Mouse (Mus musculus) kidney, postnatal 0 days (tissue): ENCODE measurements around the gene Map2k3. TPM values are rescaled to one million over a fixed set of nuclear protein-coding genes. Genes with fewer than 3 reads are reported as not detected.
A peak's percentile ranks its signal among the peaks of the same experiment; 100 is the strongest.

Experiments used
- ATAC-seq: fragments of 200-750 bp; cut with Nextera tagmentation; replicated peaks from 2 replicates; pipeline ENCODE4 v1.8.0; 2017; ENCODE audit warnings: low read depth, moderate number of reproducible peaks, moderate TSS enrichment, moderate library complexity; ENCODE audit not compliant: low FRiP score
- DNase-seq: peaks from one replicate; pipeline ENCODE4 v3.0.0-alpha.2; 2016; ENCODE audit warnings: low spot score
- H3K27ac ChIP-seq: fragments of 300-500 bp; sonication (generic); 2 replicates; pipeline ENCODE4 v1.5.1; 2014; ENCODE audit warnings: mild to moderate bottlenecking
- H3K27me3 ChIP-seq: fragments of 300-500 bp; sonication (generic); 2 replicates; pipeline ENCODE4 v1.6.1; 2014; ENCODE audit warnings: low read length, mixed read lengths; ENCODE audit not compliant: insufficient read depth
- H3K36me3 ChIP-seq: fragments of 300-500 bp; sonication (generic); 2 replicates; pipeline ENCODE4 v1.6.1; 2014; ENCODE audit warnings: low read length, mixed read lengths; ENCODE audit not compliant: insufficient read depth
- H3K4me1 ChIP-seq: fragments of 300-500 bp; sonication (generic); replicated peaks from 2 replicates; pipeline ENCODE4 v1.6.1; 2014; ENCODE audit warnings: antibody characterized with exemption, low read length, mixed read lengths; ENCODE audit not compliant: insufficient read depth
- H3K4me2 ChIP-seq: fragments of 300-500 bp; sonication (generic); 2 replicates; pipeline ENCODE4 v1.6.1; 2014; ENCODE audit warnings: mild to moderate bottlenecking, low read length, moderate library complexity, mixed read lengths
- H3K4me3 ChIP-seq: fragments of 300-500 bp; sonication (generic); replicated peaks from 2 replicates; pipeline ENCODE4 v1.5.1; 2014; ENCODE audit warnings: low read depth, low read length
- H3K9ac ChIP-seq: fragments of 300-500 bp; sonication (generic); 2 replicates; pipeline ENCODE4 v1.6.1; 2014; ENCODE audit warnings: low read depth, low read length
- H3K9me3 ChIP-seq: fragments of 300-500 bp; sonication (generic); replicated peaks from 2 replicates; pipeline ENCODE4 v1.6.1; 2016; ENCODE audit warnings: low read length, inconsistent platforms, mixed read lengths
- CTCF ChIP-seq: IDR thresholded peaks from 2 replicates; pipeline ENCODE4 v1.5.1; 2016; ENCODE audit warnings: antibody characterized with exemption, low read depth, mild to moderate bottlenecking, moderate library complexity
- WGBS: fragments of 180-500 bp; shearing (Covaris S2); extraction: QIAGEN DNeasy Blood & Tissue Kit; methylation state at CpG from one replicate; pipeline ENCODE4 v1.1.7; 2014; 5-methylcytosine and 5-hydroxymethylcytosine counted together
- polyA plus RNA-seq: library from polyadenylated mRNA; unstranded; fragments of >200 nt; fragmentation: Nextera tagmentation; extraction: Ambion mirVana; gene quantifications from 2 replicates; pipeline ENCODE4 v1.2.1, GENCODE M21; 2015

Map2k3 gene
- polyA plus RNA-seq, 1 experiment from 2014 or later = 83.5 TPM

- Histone ChIP-seq H3K9me3 (no peaks in the 10 kb centered on the region), H3K27ac (no peak overlapping the region), H3K4me2 (no peak overlapping the region), H3K9ac (no peak overlapping the region), H3K4me1 (no peaks in the 10 kb centered on the region), H3K36me3 (no peaks in the 10 kb centered on the region), H3K4me3 (no peak overlapping the region), H3K27me3 (no peaks in the 10 kb centered on the region)
- no peak for TF ChIP-seq CTCF
- WGBS = 79% methylated on average over 2 of the region's 2 CpGs
- ATAC-seq (no peak), DNase-seq (no peak)
Measured at GRCm38 (mm10) chr11:60920021-60920420, 11.8 kb upstream of the Map2k3 start.

GRCm38 (mm10) chr11:60922195-60922594 lies 9.6 kb upstream of the Map2k3 start:
- Histone ChIP-seq H3K9me3 (no peaks in the 10 kb centered on the region), H3K4me1 (0 out of 2 replicates have a peak, but pooled peaks cover 6% of the 10 kb centered on the region), H3K9ac (no peak overlapping the region), H3K27me3 (no peaks in the 10 kb centered on the region), H3K4me3 (no peak overlapping the region), H3K4me2 (no peak overlapping the region), H3K36me3 (no peaks in the 10 kb centered on the region), H3K27ac (no peak overlapping the region)
- ATAC-seq (no peak), DNase-seq (no peak)
- no peak for TF ChIP-seq CTCF
- WGBS = 73% methylated on average over 1 of the region's 1 CpGs

- H3K4me1 ChIP-seq = peaks cover 6% of the 10 kb centered on the region; the same call in 1 of the 2 replicates
- H3K4me3 ChIP-seq = no peak overlapping the region
- TF ChIP-seq CTCF = no peak
Measured at GRCm38 (mm10) chr11:60922964-60923363, 8.9 kb upstream of the Map2k3 start.

GRCm38 (mm10) chr11:60924498-60924897 lies 7.3 kb upstream of the Map2k3 start:
- Histone ChIP-seq H3K27me3 (no peaks in the 10 kb centered on the region), H3K4me2 (no peak overlapping the region), H3K4me3 (no peak overlapping the region), H3K27ac (no peak overlapping the region), H3K4me1 (peaks cover 6% of the 10 kb centered on the region; the same call in 1 of the 2 replicates), H3K36me3 (no peaks in the 10 kb centered on the region), H3K9me3 (no peaks in the 10 kb centered on the region), H3K9ac (no peak overlapping the region)
- no peak for DNase-seq
- no peak for TF ChIP-seq CTCF
- no peak for ATAC-seq
- WGBS = 44% methylated on average over 6 of the region's 6 CpGs

More at GRCm38 (mm10) chr11:60922964-60923363, 8.9 kb upstream of the Map2k3 start:
- H3K9me3 ChIP-seq = no peaks in the 10 kb centered on the region
- WGBS = 79% methylated on average over 5 of the region's 5 CpGs
- ATAC-seq (no peak), DNase-seq (no peak)
- H3K27ac ChIP-seq = no peak overlapping the region
- H3K36me3 ChIP-seq = no peaks in the 10 kb centered on the region
- no peaks in the 10 kb centered on the region for H3K27me3 ChIP-seq
- no peak overlapping the region for H3K9ac ChIP-seq
- H3K4me2 ChIP-seq = no peak overlapping the region

- H3K4me1 ChIP-seq = peaks cover 6% of the 10 kb centered on the region; the same call in 1 of the 2 replicates
- WGBS = 81% methylated on average over 1 of the region's 1 CpGs
Measured at GRCm38 (mm10) chr11:60924981-60925380, 6.9 kb upstream of the Map2k3 start.

GRCm38 (mm10) chr11:60927264-60927663 lies 4.6 kb upstream of the Map2k3 start:
- under 1% methylated on average over 9 of the region's 9 CpGs for WGBS
- Histone ChIP-seq H3K27me3 (no peaks in the 10 kb centered on the region), H3K9me3 (no peaks in the 10 kb centered on the region), H3K27ac (peak overlapping the region; percentile 47), H3K36me3 (no peaks in the 10 kb centered on the region), H3K4me2 (peak overlapping the region; percentile 36), H3K9ac (no peak overlapping the region), H3K4me3 (no peak overlapping the region), H3K4me1 (peaks cover 14% of the 10 kb centered on the region; the same call in 1 of the 2 replicates)
- peak; percentile 72 for ATAC-seq
- DNase-seq = peak; percentile 97
- TF ChIP-seq CTCF = peak; percentile 99

More at GRCm38 (mm10) chr11:60924981-60925380, 6.9 kb upstream of the Map2k3 start:
- Histone ChIP-seq H3K27me3 (no peaks in the 10 kb centered on the region), H3K4me2 (no peak overlapping the region), H3K27ac (no peak overlapping the region), H3K9me3 (no peaks in the 10 kb centered on the region), H3K36me3 (no peaks in the 10 kb centered on the region), H3K4me3 (no peak overlapping the region), H3K9ac (no peak overlapping the region)
- DNase-seq (no peak), ATAC-seq (no peak)
- no peak for TF ChIP-seq CTCF
